Mouse (Mus musculus): Measurements from ENCODE around the gene Ermn.

GRCm38 (mm10) chr2:58094818-58095217, 42.2 kb upstream of the Ermn start:
- TF ChIP-seq POLR2A (IDR thresholded peaks at IDR 0.05; ENCODE audit: low read depth, low read length): no peak
- TF ChIP-seq CTCF (IDR thresholded peaks at IDR 0.05; ENCODE audit: extremely low read depth, insufficient read depth, insufficient read length, insufficient replicate concordance): no peak

Measured in spleen, adult 2 months (tissue).